Mouse (Mus musculus) small intestine, adult 2 months (tissue): ENCODE data around the gene Clca3a1.

Experiments
- CTCF ChIP-seq: fragments of 200-500 bp; IDR thresholded peaks from 2 replicates; pipeline ENCODE4 v1.5.1; 2012; ENCODE audit warnings: low read depth, mild to moderate bottlenecking, control low read depth, inconsistent platforms, low read length, moderate library complexity, mixed read lengths; ENCODE audit not compliant: insufficient replicate concordance, insufficient read length; ENCODE audit errors: extremely low read depth
- POLR2A ChIP-seq: fragments of 200-500 bp; IDR thresholded peaks from 2 replicates; pipeline ENCODE4 v1.6.1; 2012; ENCODE audit warnings: low read depth, mild to moderate bottlenecking, control low read depth, inconsistent platforms, low read length, moderate library complexity

DNA sequence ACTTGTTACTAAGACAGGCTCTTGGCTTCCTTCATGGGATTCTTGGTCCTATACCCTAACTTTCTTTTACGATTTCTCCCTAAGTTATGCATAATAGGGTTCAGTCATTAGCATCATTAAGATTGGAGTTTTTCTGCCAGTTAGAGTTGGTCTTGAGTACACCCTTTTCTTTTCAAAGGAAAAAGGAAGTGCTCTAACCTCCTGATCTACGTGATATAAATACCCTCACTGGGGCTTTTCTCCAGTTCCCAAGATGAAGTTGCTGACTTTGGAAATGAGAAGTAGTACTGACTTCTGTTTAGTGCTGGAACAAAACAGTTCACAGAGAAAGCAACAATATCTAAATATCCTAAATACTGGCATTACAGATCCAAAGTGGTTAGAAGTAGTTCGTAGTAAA lies 62.8 kb downstream of the Clca3a1 start:
- TF ChIP-seq POLR2A (no peak), CTCF (no peak)
